Mouse (Mus musculus): ENCODE results near the gene Ankrd10.

- no peak for TF ChIP-seq CTCF (IDR thresholded peaks at IDR 0.05; ENCODE audit: control insufficient read depth, insufficient read depth, low read length)
- no peak for TF ChIP-seq POLR2A (IDR thresholded peaks at IDR 0.05; ENCODE audit: borderline replicate concordance, control insufficient read depth, low read depth, low read length)
Observed at GRCm38 (mm10) chr8:11619091-11619490, 16.5 kb downstream of the Ankrd10 start.

Data from bone marrow, adult 2 months (tissue).